9 mouse cellular contexts compared by ENCODE assay signal in the genomic region with DNA sequence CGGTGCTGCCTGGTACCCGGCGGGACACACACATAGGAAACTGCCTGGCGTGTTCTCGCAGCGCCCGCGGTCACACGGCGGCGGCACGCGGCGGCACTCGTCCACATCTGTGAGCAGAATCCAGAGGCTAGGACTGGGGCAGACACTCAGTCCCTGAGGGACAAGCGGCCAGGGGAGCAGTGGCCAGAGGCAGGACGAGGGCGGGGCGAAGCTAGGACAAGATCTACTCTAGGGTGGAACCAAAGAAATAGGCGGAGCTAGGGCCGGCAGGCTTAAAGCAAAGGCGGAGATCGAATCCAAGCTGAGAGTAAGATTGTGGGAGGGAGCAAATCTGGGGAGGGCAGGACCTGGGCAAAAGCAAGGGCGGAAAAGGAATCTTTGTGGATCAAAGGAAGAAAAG. TPM values are rescaled to one million over a fixed set of nuclear protein-coding genes. Genes with fewer than 3 reads are reported as not detected.
DNase-seq lines count a peak whose midpoint lies in the region; TF ChIP-seq lines count a peak whose summit lies in the region.
"Had no signal": no experiment of that assay in that cellular context is flagged by ENCODE, and none has a peak within 500 bp of the region (broad histone marks: within the 10 kb centered on the region; RNA-seq: fewer than 3 reads in every experiment).

No protein-coding gene starts in this region.

- peaks cover 7% of the 10 kb centered on the region for H3K36me3 ChIP-seq in heart, adult 2 months (ENCODE audit: control insufficient read depth, insufficient read depth, low read length)

- H3K4me1 ChIP-seq in heart, adult 2 months (ENCODE audit: control insufficient read depth, insufficient read depth, low read length): peaks cover 23% of the 10 kb centered on the region
- H3K4me1 ChIP-seq in lung, adult 2 months (ENCODE audit: control insufficient read depth, insufficient read depth, low read length): peaks cover 9% of the 10 kb centered on the region
- H3K4me1 ChIP-seq in olfactory bulb, adult 2 months (ENCODE audit: control insufficient read depth, insufficient read depth, low read length): peaks cover 25% of the 10 kb centered on the region

- peak; percentile 17 for DNase-seq in adipocyte (ENCODE audit: low spot score)
- DNase-seq in embryo, embryonic 10 days (ENCODE audit: low spot score): peak; percentile 84
- DNase-seq in heart, adult 2 months: peak; percentile 83 to 90
- DNase-seq in kidney, adult 11 months: peak; percentile 80
- DNase-seq in lung, adult 2 months: peak; percentile 65
- DNase-seq in ovary, postnatal 14 days (ENCODE audit: low spot score): no peak
- DNase-seq in thymus, postnatal 4 days: no peak

- 0 out of 2 replicates have a peak, but pooled peaks have one; percentile 12 for TF ChIP-seq POLR2A in heart, adult 2 months (IDR thresholded peaks at IDR 0.05; ENCODE audit: insufficient read depth, low read depth, low read length)
- no peak for TF ChIP-seq POLR2A in lung, adult 2 months (IDR thresholded peaks at IDR 0.05; ENCODE audit: borderline replicate concordance, extremely low read depth, low read depth, low read length)
- TF ChIP-seq POLR2A in olfactory bulb, adult 2 months (IDR thresholded peaks at IDR 0.05; ENCODE audit: insufficient read depth, low read depth, low read length): peak; percentile 22; the same call in 1 of the 2 replicates

- peak overlapping the region; percentile 53 for H3K9ac ChIP-seq in heart, adult 2 months (ENCODE audit: low read depth, low read length)

- TF ChIP-seq CTCF in heart, adult 2 months (IDR thresholded peaks at IDR 0.05): no peak
- TF ChIP-seq CTCF in lung, adult 2 months (IDR thresholded peaks at IDR 0.05; ENCODE audit: insufficient read depth, low read length): no peak
- TF ChIP-seq CTCF in olfactory bulb, adult 2 months (IDR thresholded peaks at IDR 0.05; ENCODE audit: insufficient read depth, low read depth, low read length): no peak

- H3K79me2 ChIP-seq in heart, adult 2 months (replicated peaks; ENCODE audit: control insufficient read depth, insufficient read depth, low read length): no peaks in the 10 kb centered on the region

- peak overlapping the region; percentile 67 for H3K27ac ChIP-seq in heart, adult 2 months
- no peak overlapping the region for H3K27ac ChIP-seq in olfactory bulb, adult 2 months (ENCODE audit: insufficient read depth, low read depth, low read length)

- 10% methylated on average over 24 of the region's 24 CpGs for WGBS in heart, adult 2 months
- WGBS in lung, adult 2 months: 13% methylated on average over 24 of the region's 24 CpGs
- 28% methylated on average over 24 of the region's 24 CpGs for WGBS in olfactory bulb, adult 2 months

- H3K4me3 ChIP-seq in heart, adult 2 months: peak overlapping the region; percentile 22
- no peak overlapping the region for H3K4me3 ChIP-seq in lung, adult 2 months (replicated peaks; ENCODE audit: extremely low read depth, low read depth, low read length)
- H3K4me3 ChIP-seq in olfactory bulb, adult 2 months (ENCODE audit: insufficient read depth, low read depth, low read length): 0 out of 2 replicates have a peak overlapping the region, but pooled peaks have one; percentile 1

- 0 out of 2 replicates have a peak, but pooled peaks cover 2% of the 10 kb centered on the region for H3K27me3 ChIP-seq in heart, adult 2 months (ENCODE audit: control insufficient read depth, insufficient read depth, low read length)

- intact Hi-C loops in heart, adult 2 months (cut with DNase I): loop anchor here (5.0 kb wide), 1 partner anchor 163 kb away; no protein-coding TSS in a partner anchor

- TF ChIP-seq EP300 in heart, adult 2 months (IDR thresholded peaks at IDR 0.05; ENCODE audit: insufficient read depth, low read depth, low read length): no peak

RNA-seq across cellular contexts. Expression of gene Ltbp4, which starts 11.8 kb away (rescaled TPM):
- total RNA-seq in heart, adult 2 months (2021): 100 to 1,000 TPM; 187 to 221 TPM
- polyA plus RNA-seq in heart, adult 2 months (2012; rRNA removed): 349 and 374 TPM in 2 replicates
- 496 and 612 TPM in 2 replicates for polyA plus RNA-seq in lung, adult 2 months (2012; rRNA removed)
- not detected in 2 replicates for polyA plus RNA-seq in olfactory bulb, adult 2 months (2012; ENCODE audit: insufficient read depth, insufficient read length, low replicate concordance, missing spikeins)

RNA-seq across cellular contexts. Expression of gene Shkbp1, which starts 30.1 kb away (rescaled TPM):
- 1 to 10 TPM; 4.6 to 7.1 TPM for total RNA-seq in heart, adult 2 months (2021)
- 17.3 and 20.2 TPM in 2 replicates for polyA plus RNA-seq in heart, adult 2 months (2012; rRNA removed)
- polyA plus RNA-seq in lung, adult 2 months (2012; rRNA removed): 76.4 and 85.1 TPM in 2 replicates
- not detected in 2 replicates for polyA plus RNA-seq in olfactory bulb, adult 2 months (2012; ENCODE audit: insufficient read depth, insufficient read length, low replicate concordance, missing spikeins)

RNA-seq across cellular contexts. Expression of gene Gm20479, which starts 31.5 kb away (rescaled TPM):
- under 1 TPM in 1 of 2 experiments, not detected in 1; 0.52 TPM for total RNA-seq in heart, adult 2 months (2021)
- not detected in 2 replicates for polyA plus RNA-seq in heart, adult 2 months (2012; rRNA removed)
- polyA plus RNA-seq in lung, adult 2 months (2012; rRNA removed): not detected in 2 replicates
- polyA plus RNA-seq in olfactory bulb, adult 2 months (2012; ENCODE audit: insufficient read depth, insufficient read length, low replicate concordance, missing spikeins): not detected in 2 replicates
- polyA plus RNA-seq: brain, embryonic 14.5 days had no signal

Comparison
In these comparisons a context has a peak if more than half of its experiments do, and no peak if none do; other contexts are left out.
1. DNase-seq: peak in adipocyte (single experiment), embryo, embryonic 10 days (single experiment), heart, adult 2 months (2 of 2), kidney, adult 11 months (single experiment) and lung, adult 2 months (single experiment); none in ovary, postnatal 14 days (single experiment) and thymus, postnatal 4 days (single experiment).
2. RNA of gene Ltbp4, which starts 11.8 kb away (polyA plus RNA-seq): 496 to 612 TPM in lung, adult 2 months and 349 to 374 TPM in heart, adult 2 months; not detected in olfactory bulb, adult 2 months; every median in the first group is over 10 times any median in the second.
3. RNA of gene Shkbp1, which starts 30.1 kb away (polyA plus RNA-seq): 76.4 to 85.1 TPM in lung, adult 2 months and 17.3 to 20.2 TPM in heart, adult 2 months; not detected in olfactory bulb, adult 2 months; every median in the first group is over 10 times any median in the second.